Mouse (Mus musculus): ENCODE results near the gene Tex261. TPM values are rescaled to one million over a fixed set of nuclear protein-coding genes. Genes with fewer than 3 reads are reported as not detected.
A peak's percentile ranks its signal among the peaks of the same experiment; 100 is the strongest.

Tex261 gene
- 53.8 and 90.5 TPM in 2 replicates for polyA plus RNA-seq (2012; rRNA removed)

- Histone ChIP-seq H3K4me3 (ENCODE audit: low read depth, low read length) (peak within 1 kb of the TSS; percentile 94), H3K36me3 (ENCODE audit: control insufficient read depth, insufficient read depth, low read length) (peaks cover 13% of the 10 kb centered on the region), H3K27me3 (ENCODE audit: control insufficient read depth, insufficient read depth, low read length) (no peaks in the 10 kb centered on the region), H3K27ac (ENCODE audit: insufficient read depth, low read depth, low read length) (peak within 1 kb of the TSS; percentile 93), H3K4me1 (ENCODE audit: control insufficient read depth, insufficient read depth, insufficient read length, low read length) (peaks cover 5% of the 10 kb centered on the region; the same call in 1 of the 2 replicates)
- under 1% methylated on average over 45 of the region's 45 CpGs for WGBS
- peak; percentile 79 for TF ChIP-seq POLR2A (IDR thresholded peaks at IDR 0.05; ENCODE audit: low read depth, low read length)
- peak; percentile 84 for TF ChIP-seq CTCF (IDR thresholded peaks at IDR 0.05; ENCODE audit: extremely low read depth, insufficient read length, insufficient replicate concordance, low read depth, low read length)
Measured at GRCm38 (mm10) chr6:83775638-83776293, at the start of gene Tex261. Tex261 (minus strand) TSS chr6:83775813.

DNA sequence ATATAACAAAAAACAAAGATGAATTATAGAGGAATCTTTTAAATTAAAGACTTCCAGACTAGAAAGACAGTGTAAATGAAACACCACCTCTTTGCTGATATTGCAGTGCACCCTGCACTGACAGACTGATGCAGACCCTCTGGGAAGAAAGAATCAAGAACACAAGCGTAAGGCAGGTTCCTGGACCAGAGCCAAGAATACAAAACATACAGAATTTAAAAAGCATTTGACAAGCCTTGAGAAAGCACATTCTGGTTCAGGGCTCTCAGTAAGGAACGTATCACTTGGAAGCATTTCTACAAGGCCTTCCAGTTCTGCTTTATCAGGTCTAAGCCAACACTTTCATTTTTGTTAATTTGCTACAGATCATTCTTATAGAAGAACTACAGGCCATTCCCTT lies 46.2 kb upstream of the Tex261 start:
- Histone ChIP-seq H3K4me3 (ENCODE audit: low read depth, low read length) (no peak overlapping the region), H3K27me3 (ENCODE audit: control insufficient read depth, insufficient read depth, low read length) (no peaks in the 10 kb centered on the region), H3K36me3 (ENCODE audit: control insufficient read depth, insufficient read depth, low read length) (no peaks in the 10 kb centered on the region), H3K27ac (ENCODE audit: insufficient read depth, low read depth, low read length) (no peak overlapping the region), H3K4me1 (ENCODE audit: control insufficient read depth, insufficient read depth, insufficient read length, low read length) (no peaks in the 10 kb centered on the region; the same call in 1 of the 2 replicates)
- WGBS, result 78% methylated on average over 2 of the region's 2 CpGs
- TF ChIP-seq CTCF (IDR thresholded peaks at IDR 0.05; ENCODE audit: extremely low read depth, insufficient read length, insufficient replicate concordance, low read depth, low read length) (no peak), POLR2A (IDR thresholded peaks at IDR 0.05; ENCODE audit: low read depth, low read length) (no peak)

GRCm38 (mm10) chr6:83820727-83821515 lies 45.3 kb upstream of the Tex261 start:
- Histone ChIP-seq H3K4me1 (ENCODE audit: control insufficient read depth, insufficient read depth, insufficient read length, low read length) (no peaks in the 10 kb centered on the region; the same call in 1 of the 2 replicates), H3K4me3 (ENCODE audit: low read depth, low read length) (no peak overlapping the region), H3K27ac (ENCODE audit: insufficient read depth, low read depth, low read length) (no peak overlapping the region), H3K27me3 (ENCODE audit: control insufficient read depth, insufficient read depth, low read length) (no peaks in the 10 kb centered on the region), H3K36me3 (ENCODE audit: control insufficient read depth, insufficient read depth, low read length) (no peaks in the 10 kb centered on the region)
- WGBS, result 76% methylated on average over 2 of the region's 2 CpGs
- TF ChIP-seq POLR2A (IDR thresholded peaks at IDR 0.05; ENCODE audit: low read depth, low read length) (no peak), CTCF (IDR thresholded peaks at IDR 0.05; ENCODE audit: extremely low read depth, insufficient read length, insufficient replicate concordance, low read depth, low read length) (no peak)

DNA sequence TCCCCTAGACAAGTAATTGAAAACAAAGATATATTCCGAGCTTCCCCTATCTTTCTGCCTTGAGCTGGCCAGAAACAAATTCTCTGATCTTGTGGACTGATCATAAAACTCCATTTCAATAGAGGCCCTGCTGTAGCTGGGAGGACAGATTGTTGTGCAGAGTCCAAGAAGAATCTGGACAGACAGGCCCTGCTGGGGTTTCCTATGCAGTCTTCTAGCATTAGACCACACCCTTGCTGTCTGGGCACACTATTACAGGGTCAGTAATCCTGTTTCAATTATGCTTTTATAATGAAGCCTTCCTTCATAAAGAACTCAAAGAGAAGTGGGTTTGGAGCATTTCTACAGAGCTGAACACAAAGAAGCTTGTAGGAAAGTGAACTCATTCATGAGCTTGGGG lies 43.4 kb upstream of the Tex261 start:
- Histone ChIP-seq H3K4me1 (ENCODE audit: control insufficient read depth, insufficient read depth, insufficient read length, low read length) (no peaks in the 10 kb centered on the region; the same call in 1 of the 2 replicates), H3K36me3 (ENCODE audit: control insufficient read depth, insufficient read depth, low read length) (no peaks in the 10 kb centered on the region), H3K4me3 (ENCODE audit: low read depth, low read length) (no peak overlapping the region), H3K27ac (ENCODE audit: insufficient read depth, low read depth, low read length) (no peak overlapping the region), H3K27me3 (ENCODE audit: control insufficient read depth, insufficient read depth, low read length) (no peaks in the 10 kb centered on the region)
- TF ChIP-seq POLR2A (IDR thresholded peaks at IDR 0.05; ENCODE audit: low read depth, low read length) (no peak), CTCF (IDR thresholded peaks at IDR 0.05; ENCODE audit: extremely low read depth, insufficient read length, insufficient replicate concordance, low read depth, low read length) (no peak)
- 19% methylated on average over 1 of the region's 1 CpGs for WGBS

GRCm38 (mm10) chr6:83815801-83816200 lies 40.2 kb upstream of the Tex261 start:
- no peaks in the 10 kb centered on the region for H3K27me3 ChIP-seq (ENCODE audit: control insufficient read depth, insufficient read depth, low read length)
- no peak overlapping the region for H3K27ac ChIP-seq (ENCODE audit: insufficient read depth, low read depth, low read length)
- H3K4me3 ChIP-seq (ENCODE audit: low read depth, low read length), result no peak overlapping the region
- WGBS, result 97% methylated on average over 3 of the region's 3 CpGs
- no peaks in the 10 kb centered on the region; the same call in 1 of the 2 replicates for H3K4me1 ChIP-seq (ENCODE audit: control insufficient read depth, insufficient read depth, insufficient read length, low read length)
- peaks cover 5% of the 10 kb centered on the region; the same call in 1 of the 2 replicates for H3K36me3 ChIP-seq (ENCODE audit: control insufficient read depth, insufficient read depth, low read length)
- TF ChIP-seq CTCF (IDR thresholded peaks at IDR 0.05; ENCODE audit: extremely low read depth, insufficient read length, insufficient replicate concordance, low read depth, low read length) (no peak), POLR2A (IDR thresholded peaks at IDR 0.05; ENCODE audit: low read depth, low read length) (no peak)

DNA sequence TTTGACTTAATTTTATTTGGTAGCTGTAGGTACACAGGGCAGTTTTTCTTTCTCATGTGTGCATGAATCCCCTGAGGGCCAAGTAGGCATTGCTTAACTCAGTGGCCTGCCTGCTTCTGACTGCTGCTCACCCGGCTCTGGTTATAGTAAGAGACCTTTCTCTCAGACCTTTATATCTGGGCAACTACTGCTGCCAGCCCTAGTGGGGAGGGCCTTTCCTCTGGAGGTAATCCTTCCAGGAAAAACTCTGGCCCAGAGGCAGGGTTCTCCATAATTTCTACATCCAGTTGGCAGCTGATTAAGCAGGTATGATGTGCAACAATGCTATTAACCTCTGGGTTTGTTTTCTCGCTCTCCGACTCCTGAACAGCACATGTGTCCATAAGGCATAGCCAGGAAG lies 27.2 kb upstream of the Tex261 start:
- no peaks in the 10 kb centered on the region for H3K27me3 ChIP-seq (ENCODE audit: control insufficient read depth, insufficient read depth, low read length)
- no peak for TF ChIP-seq CTCF (IDR thresholded peaks at IDR 0.05; ENCODE audit: extremely low read depth, insufficient read length, insufficient replicate concordance, low read depth, low read length)
- TF ChIP-seq POLR2A (IDR thresholded peaks at IDR 0.05; ENCODE audit: low read depth, low read length), result no peak
- H3K4me3 ChIP-seq (ENCODE audit: low read depth, low read length), result no peak overlapping the region
- H3K4me1 ChIP-seq (ENCODE audit: control insufficient read depth, insufficient read depth, insufficient read length, low read length), result no peaks in the 10 kb centered on the region
- H3K36me3 ChIP-seq (ENCODE audit: control insufficient read depth, insufficient read depth, low read length), result peaks cover 38% of the 10 kb centered on the region
- no peak overlapping the region for H3K27ac ChIP-seq (ENCODE audit: insufficient read depth, low read depth, low read length)
- 94% methylated on average over 3 of the region's 3 CpGs for WGBS

- WGBS, result 98% methylated on average over 5 of the region's 5 CpGs
- H3K4me1 ChIP-seq (ENCODE audit: control insufficient read depth, insufficient read depth, insufficient read length, low read length), result no peaks in the 10 kb centered on the region
- no peaks in the 10 kb centered on the region for H3K27me3 ChIP-seq (ENCODE audit: control insufficient read depth, insufficient read depth, low read length)
- TF ChIP-seq CTCF (IDR thresholded peaks at IDR 0.05; ENCODE audit: extremely low read depth, insufficient read length, insufficient replicate concordance, low read depth, low read length) (no peak), POLR2A (IDR thresholded peaks at IDR 0.05; ENCODE audit: low read depth, low read length) (no peak)
- H3K27ac ChIP-seq (ENCODE audit: insufficient read depth, low read depth, low read length), result no peak overlapping the region
- no peak overlapping the region for H3K4me3 ChIP-seq (ENCODE audit: low read depth, low read length)
- H3K36me3 ChIP-seq (ENCODE audit: control insufficient read depth, insufficient read depth, low read length), result peaks cover 40% of the 10 kb centered on the region
Measured at GRCm38 (mm10) chr6:83802033-83802432, 26.4 kb upstream of the Tex261 start.

Measured in small intestine, adult 2 months (tissue).